Mouse (Mus musculus): ENCODE measurements around the gene Kcnk3. TPM values are rescaled to one million over a fixed set of nuclear protein-coding genes. Genes with fewer than 3 reads are reported as not detected.

Kcnk3 gene
- total RNA-seq, 2 experiments from 2014 or later, result 9.7 to 11.3 TPM

DNA sequence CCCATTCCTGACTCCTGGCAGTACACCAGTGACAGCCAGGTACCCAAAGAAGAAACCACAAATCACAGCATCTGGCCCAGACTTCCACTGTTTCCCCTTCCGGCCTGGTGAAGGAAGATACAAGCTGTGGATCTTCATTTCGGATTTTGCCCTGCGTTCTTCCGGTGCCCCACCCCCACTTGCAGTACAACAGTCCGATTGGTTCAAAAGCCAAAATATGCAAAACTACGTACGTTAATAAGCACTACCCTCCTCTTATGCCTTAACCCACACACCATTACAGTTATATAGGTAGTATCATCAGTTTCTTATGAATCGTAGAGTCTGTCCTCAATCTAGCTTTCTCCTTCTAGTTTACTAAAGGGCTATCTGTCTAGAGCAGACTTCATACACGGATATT is 77.4 kb downstream of the Kcnk3 start:
- no peak for DNase-seq (ENCODE audit: low spot score in 2 of 2)
- H3K27ac ChIP-seq, result peak overlapping the region; percentile 98
- TF ChIP-seq CTCF (conservative IDR thresholded peaks at IDR 0.05), result no peak
- H3K4me3 ChIP-seq, result no peak overlapping the region

DNA sequence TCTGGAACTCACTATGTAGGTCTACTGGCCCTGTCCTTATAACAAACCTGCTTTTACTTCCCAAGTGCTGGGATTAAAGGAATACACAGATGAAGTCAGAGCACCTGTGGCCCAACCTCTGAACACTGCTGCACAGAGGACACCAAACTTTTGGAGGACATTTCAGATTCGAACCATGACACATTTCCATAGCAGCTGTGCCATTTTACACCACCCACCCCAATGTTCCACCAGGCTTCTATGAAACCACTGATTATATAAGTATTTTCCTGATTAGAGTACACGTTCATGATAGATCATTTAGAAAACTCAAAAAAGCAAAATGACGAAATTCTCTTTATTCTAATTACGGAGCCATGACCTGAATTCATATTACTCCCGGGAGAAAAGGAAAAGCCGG is 78.0 kb downstream of the Kcnk3 start:
- H3K4me3 ChIP-seq, result peak overlapping the region; percentile 88
- peak overlapping the region; percentile 98 for H3K27ac ChIP-seq
- no peak for TF ChIP-seq CTCF (conservative IDR thresholded peaks at IDR 0.05)
- peak; percentile 58 to 78 for DNase-seq (ENCODE audit: low spot score in 2 of 2)

DNA sequence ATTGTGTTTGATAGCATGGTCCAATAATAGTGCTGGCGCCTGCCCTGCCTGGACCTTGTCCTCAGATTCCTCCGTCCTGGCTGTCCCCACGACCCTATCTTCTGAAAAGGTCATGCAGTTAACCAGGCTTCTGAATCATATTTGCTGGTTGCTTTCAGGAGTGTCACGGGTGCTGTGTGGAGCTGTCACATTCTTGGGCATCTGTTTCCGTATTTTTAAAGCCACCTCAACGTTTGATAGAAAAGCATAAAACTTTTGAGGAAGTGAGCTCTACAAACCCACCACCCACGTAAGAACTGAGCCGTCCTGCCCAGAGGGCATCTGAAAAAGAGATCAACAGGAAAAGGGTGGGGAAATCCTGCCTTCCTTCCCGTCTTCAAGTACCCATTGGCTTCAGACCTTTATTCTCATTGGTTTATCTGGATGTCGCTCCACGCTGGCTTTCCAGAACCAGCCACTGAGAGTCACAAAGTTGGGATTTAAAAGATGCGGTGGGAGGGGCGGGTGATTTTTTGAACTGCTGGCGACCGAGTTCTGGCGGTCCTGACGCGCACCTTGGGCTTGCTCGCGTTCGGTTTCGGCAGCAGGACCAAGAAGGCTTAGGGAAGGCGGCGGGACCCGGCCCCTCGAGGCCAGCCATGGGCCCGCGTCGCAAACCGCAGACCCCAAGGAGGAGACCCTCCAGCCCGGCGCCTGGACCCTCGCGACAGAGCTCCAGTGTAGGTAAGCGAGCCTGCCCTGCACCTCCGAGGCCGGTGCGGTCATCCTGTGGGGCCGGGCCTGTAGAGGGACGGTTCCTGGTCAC is 78.6 kb downstream of the Kcnk3 start, which contains the start of gene Cenpa:
Gene Cenpa (plus strand): TSS at position 387 of the 805 bp plus-strand sequence.
- no peak; the same call in 1 of the 2 replicates for TF ChIP-seq CTCF (conservative IDR thresholded peaks at IDR 0.05)
- peak; percentile 88 to 95 for DNase-seq (ENCODE audit: low spot score in 2 of 2)
- peak within 1 kb of the TSS; percentile 98 for H3K27ac ChIP-seq
- H3K4me3 ChIP-seq, result peak within 1 kb of the TSS; percentile 88

DNA sequence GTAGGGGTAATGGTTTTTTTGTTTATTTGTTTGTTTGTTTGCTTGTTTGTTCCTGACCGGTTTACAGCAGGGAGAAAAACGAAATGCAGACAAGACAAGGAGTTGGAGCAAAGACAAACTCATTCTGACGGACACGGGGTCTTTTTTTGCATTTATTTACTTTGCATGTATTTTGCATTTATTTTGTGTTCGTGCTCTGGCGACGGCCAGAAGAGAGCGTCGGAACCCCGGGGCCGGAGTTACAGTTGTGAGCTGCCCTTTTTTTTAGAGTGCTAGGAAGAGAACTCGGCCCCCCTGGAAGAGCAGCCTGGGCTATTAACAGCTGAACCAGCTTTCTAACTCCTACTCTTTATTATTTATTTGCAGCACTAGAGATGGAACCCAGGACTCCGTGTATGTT is 79.2 kb downstream of the Kcnk3 start:
- Histone ChIP-seq H3K27ac (peak overlapping the region; percentile 3; the same call in 1 of the 2 replicates), H3K4me3 (peak overlapping the region; percentile 88)
- no peak for TF ChIP-seq CTCF (conservative IDR thresholded peaks at IDR 0.05)
- DNase-seq (ENCODE audit: low spot score in 2 of 2), result no peak

DNA sequence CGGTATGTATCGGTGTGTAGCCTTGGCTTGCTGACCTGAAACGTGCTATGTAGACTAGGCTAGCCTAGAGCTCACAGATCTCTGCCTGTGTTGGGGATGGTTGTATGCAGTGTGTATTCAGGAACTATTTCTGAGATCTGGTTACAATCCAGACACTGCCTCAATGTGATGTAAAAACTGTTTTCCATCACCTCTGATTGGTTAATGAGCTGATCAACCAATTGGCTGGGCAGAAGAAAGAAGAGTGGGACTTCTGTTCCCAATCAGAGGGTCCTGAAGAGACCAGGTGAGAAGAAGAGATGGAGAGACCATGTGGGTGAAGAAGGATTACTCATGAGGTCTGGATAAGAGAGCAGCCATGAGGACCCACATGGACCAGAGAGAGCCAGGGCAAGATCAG is 79.7 kb downstream of the Kcnk3 start:
- no peak for DNase-seq (ENCODE audit: low spot score in 2 of 2)
- TF ChIP-seq CTCF (conservative IDR thresholded peaks at IDR 0.05), result no peak

DNA sequence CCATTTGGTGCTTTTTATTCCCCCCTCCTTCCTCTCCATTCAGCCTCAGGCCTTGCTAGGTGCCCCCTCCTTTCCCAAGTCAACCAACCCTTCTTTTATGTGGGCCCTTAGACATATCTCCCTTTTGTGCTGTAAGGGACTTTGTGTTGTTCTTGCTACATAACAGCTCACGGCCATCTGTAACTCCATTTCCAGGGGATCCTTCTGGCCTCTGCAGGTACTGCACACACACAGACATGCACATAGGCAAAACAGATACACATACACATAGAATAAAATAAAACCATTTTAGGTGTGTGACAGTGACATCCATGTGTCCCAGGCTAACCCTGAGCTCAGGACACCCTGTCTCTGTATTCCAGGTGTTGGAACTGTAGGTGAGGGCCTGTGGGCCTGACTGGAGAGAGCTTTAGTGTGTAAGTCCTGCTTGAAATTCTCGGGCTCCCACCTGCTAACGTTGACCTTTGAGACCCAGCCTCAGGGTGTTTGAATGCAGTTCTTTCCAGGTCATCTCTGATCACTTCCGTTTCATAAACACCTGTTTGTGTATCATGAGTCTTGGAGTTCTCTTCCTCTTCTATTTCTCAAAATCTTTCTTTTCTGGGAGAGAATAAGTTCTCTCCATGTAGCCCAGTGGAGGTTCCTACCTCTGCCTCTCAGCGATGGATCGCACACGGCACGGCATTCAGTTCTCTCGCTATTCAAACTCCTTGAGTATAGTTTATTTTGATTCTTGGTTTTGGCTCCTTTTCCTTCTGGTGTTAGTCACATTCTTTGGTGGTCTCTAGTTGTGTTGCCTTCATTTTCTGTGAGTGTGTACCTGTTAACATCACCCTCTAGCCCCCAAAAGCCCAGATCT is 80.9 kb downstream of the Kcnk3 start:
- DNase-seq (ENCODE audit: low spot score in 2 of 2), result no peak
- Histone ChIP-seq H3K4me3 (no peak overlapping the region), H3K27ac (no peak overlapping the region)
- TF ChIP-seq CTCF (conservative IDR thresholded peaks at IDR 0.05), result peak; percentile 26; the same call in 1 of the 2 replicates

More for the DNA sequence above, 79.7 kb downstream of the Kcnk3 start:
- Histone ChIP-seq H3K27ac (no peak overlapping the region), H3K4me3 (peak overlapping the region; percentile 88; the same call in 1 of the 2 replicates)

DNA sequence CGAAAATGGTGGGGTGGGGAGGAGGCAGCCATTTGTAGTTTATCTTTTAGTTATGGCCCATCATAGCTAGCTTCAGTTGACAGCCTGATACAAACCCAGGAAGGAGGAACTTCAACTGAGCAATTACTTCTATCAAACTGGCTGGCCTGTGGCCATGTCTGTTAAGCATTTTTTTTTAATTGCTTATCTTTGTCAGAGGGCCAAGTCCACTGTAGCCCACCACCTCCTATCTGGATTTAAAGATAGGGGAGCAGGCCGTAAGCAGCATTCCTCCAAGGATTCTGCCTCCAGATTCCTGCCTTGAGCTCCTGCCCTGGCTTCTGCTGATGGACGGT is 81.5 kb downstream of the Kcnk3 start:
- TF ChIP-seq CTCF (conservative IDR thresholded peaks at IDR 0.05), result no peak
- no peak for DNase-seq (ENCODE audit: low spot score in 2 of 2)
- H3K4me3 ChIP-seq, result no peak overlapping the region

DNA sequence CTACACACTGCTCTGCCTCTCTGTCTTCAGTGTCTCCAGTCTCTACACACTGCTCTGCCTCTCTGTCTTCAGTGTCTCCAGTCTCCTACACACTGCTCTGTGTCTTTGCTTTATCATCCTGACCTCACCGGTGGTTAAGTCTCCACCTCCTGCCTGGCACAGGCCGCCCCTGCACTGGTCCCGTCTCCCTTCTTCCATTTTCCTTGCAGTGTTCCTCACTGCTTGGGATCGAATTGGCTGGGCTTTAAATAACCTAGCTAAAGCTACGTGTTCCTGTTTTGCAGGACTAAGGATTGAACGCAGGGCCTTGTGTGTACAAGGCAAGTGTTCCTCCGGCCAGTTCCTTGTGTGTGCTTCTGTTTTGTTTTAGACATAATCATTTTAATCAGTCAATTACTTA is 82.1 kb downstream of the Kcnk3 start:
- Histone ChIP-seq H3K27ac (no peak overlapping the region), H3K4me3 (no peak overlapping the region)
- DNase-seq (ENCODE audit: low spot score in 2 of 2), result no peak
- TF ChIP-seq CTCF (conservative IDR thresholded peaks at IDR 0.05), result no peak

More for the DNA sequence above, 81.5 kb downstream of the Kcnk3 start:
- H3K27ac ChIP-seq, result no peak overlapping the region

DNA sequence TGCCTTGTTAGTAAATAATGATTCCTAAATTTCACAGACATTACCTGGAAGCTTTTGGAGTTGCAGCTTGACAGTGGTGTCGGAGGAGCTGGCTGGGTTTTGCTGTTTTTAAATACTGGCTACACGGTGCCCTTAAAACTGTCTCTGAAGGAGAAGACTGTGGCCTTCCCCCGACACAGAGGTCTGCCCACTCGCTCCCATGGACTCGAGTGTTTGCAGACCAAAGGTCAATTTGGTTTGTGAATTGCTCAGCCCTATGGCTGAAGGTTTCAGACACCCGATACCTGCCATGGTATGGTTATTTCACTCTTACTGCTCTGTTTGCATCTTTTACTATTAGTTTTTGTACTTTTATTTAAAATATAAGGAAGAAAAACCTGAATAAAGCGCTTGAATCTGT is 86.0 kb downstream of the Kcnk3 start:
- Histone ChIP-seq H3K27ac (no peak overlapping the region), H3K4me3 (no peak overlapping the region)
- DNase-seq (ENCODE audit: low spot score in 2 of 2), result no peak
- TF ChIP-seq CTCF (conservative IDR thresholded peaks at IDR 0.05), result no peak

Small RNA genes within 50 kb of the gene (microRNA-seq; reads per million reads assigned to microRNA genes)
- gene Mir5625, result 0 reads per million in 2 experiments

Other genes with a start within 250 kb of the Kcnk3 start
- gene Otof, start 126.2 kb upstream of the Kcnk3 start, total RNA-seq (2021), result 1 to 10 TPM; 4.2 to 4.4 TPM
- under 1 TPM in 1 of 2 experiments, not detected in 1; 0.90 TPM for gene 1700001C02Rik, start 122.1 kb upstream of the Kcnk3 start, total RNA-seq (2021)
- gene Cib4, start 42.3 kb upstream of the Kcnk3 start, total RNA-seq (2021), result not detected
- 10 to 100 TPM; 39.2 to 39.9 TPM for gene Slc35f6, start 59.8 kb downstream of the Kcnk3 start, total RNA-seq (2021)
- gene Cenpa, start 78.6 kb downstream of the Kcnk3 start, total RNA-seq (2021), result 1 to 10 TPM; 3.7 to 7.1 TPM
- gene Dpysl5, start 123.4 kb downstream of the Kcnk3 start, total RNA-seq (2021), result 10 to 100 TPM; 30.1 to 30.7 TPM
- gene Mapre3, start 226.5 kb downstream of the Kcnk3 start, total RNA-seq (2021), result 100 to 1,000 TPM; 231 to 237 TPM

Data from layer of hippocampus, adult 2 months (tissue).